Mouse (Mus musculus): ENCODE measurements around the gene Nptxr. TPM values are rescaled to one million over a fixed set of nuclear protein-coding genes. Genes with fewer than 3 reads are reported as not detected.

The Nptxr gene
- polyA plus RNA-seq, 1 experiment: 0.60 TPM

GRCm38 (mm10) chr15:79741921-79742705 lies 62.5 kb downstream of the Nptxr start, which contains the start of gene Sun2:
Gene Sun2, minus strand, starts transcription at chr15:79742536.
- WGBS: under 1% methylated on average over 92 of the region's 93 CpGs
- Histone ChIP-seq H3K4me3 (replicated peaks; ENCODE audit: control insufficient read depth, low read depth, low read length) (peak within 1 kb of the TSS; percentile 81), H3K4me1 (ENCODE audit: control insufficient read depth, insufficient read depth, low read length) (peaks cover 7% of the 10 kb centered on the region; the same call in 1 of the 2 replicates), H3K27ac (ENCODE audit: control insufficient read depth, insufficient read depth, low read depth, low read length, poor library complexity) (peak within 1 kb of the TSS; percentile 97)
- TF ChIP-seq POLR2A (IDR thresholded peaks at IDR 0.05; ENCODE audit: borderline replicate concordance, control insufficient read depth, low read depth, low read length) (peak; percentile 80; the same call in 1 of the 2 replicates), CTCF (IDR thresholded peaks at IDR 0.05; ENCODE audit: control insufficient read depth, insufficient read depth, low read length) (no peak)

DNA sequence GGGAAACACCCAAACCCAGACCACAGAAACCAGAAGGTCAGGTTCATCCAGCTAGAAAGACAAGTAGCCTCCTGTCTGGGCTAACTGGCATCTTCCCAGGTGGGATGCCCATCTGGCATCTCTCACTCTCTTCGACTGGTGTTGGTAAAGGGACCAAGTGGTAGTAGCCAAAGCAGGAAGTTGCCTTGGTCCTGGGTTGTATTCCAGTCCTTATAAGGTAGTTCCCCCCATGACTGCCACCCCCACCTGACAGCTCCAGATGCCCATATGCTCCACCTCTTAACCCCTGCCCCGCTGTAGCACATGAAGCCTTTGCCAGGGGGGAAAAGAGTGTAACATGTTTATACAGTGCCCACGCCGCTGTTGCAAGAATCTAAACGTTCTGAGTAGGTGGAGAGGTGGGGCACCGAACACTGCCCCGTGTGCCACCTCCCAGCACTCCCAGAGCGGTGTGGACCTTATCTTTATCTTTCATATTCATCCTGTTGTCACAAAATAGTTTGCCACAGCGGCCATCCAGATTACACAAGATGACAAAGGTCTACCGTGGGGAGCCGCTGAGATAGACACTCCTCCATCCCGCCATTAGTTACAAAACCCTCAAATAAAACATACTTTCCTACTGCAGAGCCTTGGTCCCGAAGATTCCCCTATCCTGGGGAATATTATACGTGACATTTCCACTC lies 63.2 kb downstream of the Nptxr start:
- Histone ChIP-seq H3K27ac (ENCODE audit: control insufficient read depth, insufficient read depth, low read depth, low read length, poor library complexity) (peak overlapping the region; percentile 97), H3K4me1 (ENCODE audit: control insufficient read depth, insufficient read depth, low read length) (peaks cover 7% of the 10 kb centered on the region; the same call in 1 of the 2 replicates), H3K4me3 (replicated peaks; ENCODE audit: control insufficient read depth, low read depth, low read length) (peak overlapping the region; percentile 81)
- WGBS: under 1% methylated on average over 14 of the region's 14 CpGs
- TF ChIP-seq CTCF (IDR thresholded peaks at IDR 0.05; ENCODE audit: control insufficient read depth, insufficient read depth, low read length): no peak
- 0 out of 2 replicates have a peak, but pooled peaks have one; percentile 32 for TF ChIP-seq POLR2A (IDR thresholded peaks at IDR 0.05; ENCODE audit: borderline replicate concordance, control insufficient read depth, low read depth, low read length)

DNA sequence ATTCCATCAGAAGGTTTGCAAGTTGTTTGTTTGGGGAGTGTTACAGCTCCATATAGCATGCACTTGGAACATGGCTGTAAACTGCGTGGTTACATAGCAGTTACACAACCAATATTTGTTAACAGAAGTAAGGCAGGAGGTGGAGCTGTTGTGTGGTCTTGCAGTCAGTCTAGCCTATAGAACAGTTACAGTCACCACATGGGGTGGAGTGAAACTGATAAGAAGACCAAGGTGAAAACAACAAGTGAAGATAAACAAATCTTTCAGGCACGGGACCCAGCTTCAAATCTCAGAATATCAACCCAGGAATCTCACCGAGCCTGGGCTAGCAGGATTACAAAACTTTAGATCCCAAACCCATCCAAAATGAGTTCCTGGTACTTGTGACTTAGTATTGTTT lies 63.8 kb downstream of the Nptxr start:
- H3K27ac ChIP-seq (ENCODE audit: control insufficient read depth, insufficient read depth, low read depth, low read length, poor library complexity): peak overlapping the region; percentile 97
- H3K4me1 ChIP-seq (ENCODE audit: control insufficient read depth, insufficient read depth, low read length): peaks cover 7% of the 10 kb centered on the region; the same call in 1 of the 2 replicates
- peak overlapping the region; percentile 81 for H3K4me3 ChIP-seq (replicated peaks; ENCODE audit: control insufficient read depth, low read depth, low read length)
- 15% methylated on average over 3 of the region's 3 CpGs for WGBS
- TF ChIP-seq POLR2A (IDR thresholded peaks at IDR 0.05; ENCODE audit: borderline replicate concordance, control insufficient read depth, low read depth, low read length) (no peak), CTCF (IDR thresholded peaks at IDR 0.05; ENCODE audit: control insufficient read depth, insufficient read depth, low read length) (no peak)

Other genes with a start within 250 kb of the Nptxr start
- gene Dmc1, start 199.7 kb downstream of the Nptxr start, polyA plus RNA-seq (2011; ENCODE audit: insufficient read depth, insufficient read length, low replicate concordance, missing spikeins): 3.7 TPM in 1 of 2 replicates, not detected in the other
- 2.7 and 8.5 TPM in 2 replicates for gene Fam227a, start 145.8 kb downstream of the Nptxr start, polyA plus RNA-seq (2011; ENCODE audit: insufficient read depth, insufficient read length, low replicate concordance, missing spikeins)
- 7.4 and 13.3 TPM in 2 replicates for gene Cby1, start 145.6 kb downstream of the Nptxr start, polyA plus RNA-seq (2011; ENCODE audit: insufficient read depth, insufficient read length, low replicate concordance, missing spikeins)
- gene Tomm22, start 133.9 kb downstream of the Nptxr start, polyA plus RNA-seq (2011; ENCODE audit: insufficient read depth, insufficient read length, low replicate concordance, missing spikeins): 96.4 and 126 TPM in 2 replicates
- gene Josd1, start 116.8 kb downstream of the Nptxr start, polyA plus RNA-seq (2011; ENCODE audit: insufficient read depth, insufficient read length, low replicate concordance, missing spikeins): 15.3 and 20.4 TPM in 2 replicates
- 46.1 and 53.9 TPM in 2 replicates for gene Gtpbp1, start 113.9 kb downstream of the Nptxr start, polyA plus RNA-seq (2011; ENCODE audit: insufficient read depth, insufficient read length, low replicate concordance, missing spikeins)
- gene Sun2, start 62.2 kb downstream of the Nptxr start, polyA plus RNA-seq (2011; ENCODE audit: insufficient read depth, insufficient read length, low replicate concordance, missing spikeins): 63.2 and 147 TPM in 2 replicates
- gene Dnal4, start 26.9 kb downstream of the Nptxr start, polyA plus RNA-seq (2011; ENCODE audit: insufficient read depth, insufficient read length, low replicate concordance, missing spikeins): 6.8 and 8.4 TPM in 2 replicates
- not detected in 2 replicates for gene Npcd, start 29.5 kb upstream of the Nptxr start, polyA plus RNA-seq (2011; ENCODE audit: insufficient read depth, insufficient read length, low replicate concordance, missing spikeins)
- gene Cbx6, start 29.9 kb upstream of the Nptxr start, polyA plus RNA-seq (2011; ENCODE audit: insufficient read depth, insufficient read length, low replicate concordance, missing spikeins): 24.2 and 29.0 TPM in 2 replicates
- gene Apobec3, start 86.9 kb upstream of the Nptxr start, polyA plus RNA-seq (2011; ENCODE audit: insufficient read depth, insufficient read length, low replicate concordance, missing spikeins): 104 and 140 TPM in 2 replicates
- gene Cbx7, start 166.4 kb upstream of the Nptxr start, polyA plus RNA-seq (2011; ENCODE audit: insufficient read depth, insufficient read length, low replicate concordance, missing spikeins): 16.8 and 22.5 TPM in 2 replicates
- gene Pdgfb, start 210.2 kb upstream of the Nptxr start, polyA plus RNA-seq (2011; ENCODE audit: insufficient read depth, insufficient read length, low replicate concordance, missing spikeins): 4.1 and 7.8 TPM in 2 replicates

Data from bone marrow, adult 2 months (tissue).